Mouse (Mus musculus) stomach, postnatal 0 days (tissue): ENCODE measurements around the gene Ppp1r37. TPM values are rescaled to one million over a fixed set of nuclear protein-coding genes. Genes with fewer than 3 reads are reported as not detected.

ENCODE experiments used
- ATAC-seq: fragments of 200-750 bp; cut with Nextera tagmentation; 2 replicates; pipeline ENCODE4 v1.8.0; 2017; ENCODE audit not compliant: low FRiP score, low TSS enrichment
- DNase-seq: peaks from one replicate; pipeline ENCODE4 v3.0.0-alpha.2; 2016; ENCODE audit warnings: low spot score
- H3K27ac ChIP-seq: fragments of 300-500 bp; sonication (generic); replicated peaks from 2 replicates; pipeline ENCODE4 v1.5.1; 2014; ENCODE audit warnings: mild to moderate bottlenecking, control low read depth
- H3K27me3 ChIP-seq: fragments of 300-500 bp; sonication (generic); 2 replicates; pipeline ENCODE4 v1.6.1; 2014; ENCODE audit warnings: low read length; ENCODE audit not compliant: control insufficient read depth, insufficient read depth
- H3K36me3 ChIP-seq: fragments of 300-500 bp; sonication (generic); 2 replicates; pipeline ENCODE4 v1.6.1; 2014; ENCODE audit warnings: low read length, mixed read lengths; ENCODE audit not compliant: control insufficient read depth, insufficient read depth
- H3K4me1 ChIP-seq: fragments of 300-500 bp; sonication (generic); replicated peaks from 2 replicates; pipeline ENCODE4 v1.6.1; 2014; ENCODE audit warnings: antibody characterized with exemption; ENCODE audit not compliant: control insufficient read depth, insufficient read depth
- H3K4me2 ChIP-seq: fragments of 300-500 bp; sonication (generic); replicated peaks from 2 replicates; pipeline ENCODE4 v1.6.1; 2014; ENCODE audit warnings: low read depth, mild to moderate bottlenecking, control low read depth, moderate library complexity
- H3K4me3 ChIP-seq: fragments of 300-500 bp; sonication (generic); 2 replicates; pipeline ENCODE4 v1.5.1; 2014; ENCODE audit warnings: low read depth, low read length, control low read depth
- H3K9ac ChIP-seq: fragments of 300-500 bp; sonication (generic); 2 replicates; pipeline ENCODE4 v1.6.1; 2014; ENCODE audit warnings: mild to moderate bottlenecking, low read length, control low read depth, mixed read lengths
- H3K9me3 ChIP-seq: fragments of 300-500 bp; sonication (generic); 2 replicates; pipeline ENCODE4 v1.6.1; 2016; ENCODE audit warnings: low read length; ENCODE audit not compliant: control insufficient read depth
- CTCF ChIP-seq: IDR thresholded peaks from 2 replicates; pipeline ENCODE4 v1.5.1; 2016; ENCODE audit warnings: antibody characterized with exemption, low read depth, mild to moderate bottlenecking, moderate library complexity
- EP300 ChIP-seq: optimal IDR thresholded peaks from 2 replicates; pipeline ENCODE3; 2016; ENCODE audit warnings: antibody characterized with exemption
- WGBS: fragments of 180-500 bp; shearing (Covaris S2); extraction: QIAGEN DNeasy Blood & Tissue Kit; methylation state at CpG from one replicate; pipeline ENCODE4 v1.1.7; 2014; 5-methylcytosine and 5-hydroxymethylcytosine counted together
- polyA plus RNA-seq: library from polyadenylated mRNA; unstranded; fragments of >200 nt; fragmentation: Nextera tagmentation; extraction: Ambion mirVana; gene quantifications from 2 replicates; pipeline ENCODE4 v1.2.1, GENCODE M21; 2015

Ppp1r37 gene
- polyA plus RNA-seq, 1 experiment from 2014 or later, result 16.5 TPM

- ATAC-seq, result no peak
- 58% methylated on average over 10 of the region's 10 CpGs for WGBS
Measured at GRCm38 (mm10) chr7:19549394-19549793, 13.5 kb downstream of the Ppp1r37 start.

GRCm38 (mm10) chr7:19547344-19547969 is 15.4 kb downstream of the Ppp1r37 start:
- Histone ChIP-seq H3K27me3 (no peaks in the 10 kb centered on the region), H3K4me1 (peaks cover 3% of the 10 kb centered on the region; the same call in 1 of the 2 replicates), H3K9me3 (no peaks in the 10 kb centered on the region), H3K9ac (no peak overlapping the region), H3K36me3 (no peaks in the 10 kb centered on the region), H3K4me2 (no peak overlapping the region), H3K27ac (0 out of 2 replicates have a peak overlapping the region, but pooled peaks have one; percentile 18), H3K4me3 (no peak overlapping the region)
- DNase-seq (peak; percentile 54), ATAC-seq (peak; percentile 71)
- 53% methylated on average over 2 of the region's 2 CpGs for WGBS
- TF ChIP-seq CTCF (no peak), EP300 (no peak)

More at GRCm38 (mm10) chr7:19549394-19549793, 13.5 kb downstream of the Ppp1r37 start:
- DNase-seq, result no peak
- H3K36me3 ChIP-seq, result peaks cover 6% of the 10 kb centered on the region; the same call in 1 of the 2 replicates
- no peaks in the 10 kb centered on the region for H3K9me3 ChIP-seq
- TF ChIP-seq EP300, result no peak
- no peak for TF ChIP-seq CTCF
- peaks cover 3% of the 10 kb centered on the region; the same call in 1 of the 2 replicates for H3K4me1 ChIP-seq
- no peak overlapping the region for H3K9ac ChIP-seq
- no peak overlapping the region for H3K27ac ChIP-seq
- no peak overlapping the region for H3K4me3 ChIP-seq
- no peak overlapping the region for H3K4me2 ChIP-seq
- H3K27me3 ChIP-seq, result no peaks in the 10 kb centered on the region

- H3K9me3 ChIP-seq, result no peaks in the 10 kb centered on the region
- DNase-seq (peak; percentile 54), ATAC-seq (peak; percentile 67)
- H3K36me3 ChIP-seq, result no peaks in the 10 kb centered on the region
- H3K4me2 ChIP-seq, result no peak overlapping the region
- peaks cover 6% of the 10 kb centered on the region; the same call in 1 of the 2 replicates for H3K4me1 ChIP-seq
- no peak for TF ChIP-seq CTCF
- no peak for TF ChIP-seq EP300
- peak overlapping the region; percentile 61; the same call in 1 of the 2 replicates for H3K27ac ChIP-seq
- 17% methylated on average over 3 of the region's 3 CpGs for WGBS
- no peaks in the 10 kb centered on the region for H3K27me3 ChIP-seq
- no peak overlapping the region for H3K9ac ChIP-seq
- no peak overlapping the region for H3K4me3 ChIP-seq
Measured at GRCm38 (mm10) chr7:19546007-19546406, 16.9 kb downstream of the Ppp1r37 start.

GRCm38 (mm10) chr7:19543584-19543983 is 19.3 kb downstream of the Ppp1r37 start:
- no peak overlapping the region for H3K27ac ChIP-seq
- WGBS, result 39% methylated on average over 6 of the region's 6 CpGs

GRCm38 (mm10) chr7:19542155-19542691 is 20.7 kb downstream of the Ppp1r37 start:
- no peaks in the 10 kb centered on the region for H3K36me3 ChIP-seq
- H3K9ac ChIP-seq, result no peak overlapping the region
- no peak overlapping the region for H3K4me3 ChIP-seq
- H3K27ac ChIP-seq, result 0 out of 2 replicates have a peak overlapping the region, but pooled peaks have one; percentile 8
- no peaks in the 10 kb centered on the region for H3K9me3 ChIP-seq
- peaks cover 6% of the 10 kb centered on the region; the same call in 1 of the 2 replicates for H3K4me1 ChIP-seq
- 62% methylated on average over 8 of the region's 8 CpGs for WGBS
- no peak overlapping the region for H3K4me2 ChIP-seq
- DNase-seq, result peak; percentile 60
- TF ChIP-seq EP300 (no peak), CTCF (no peak)
- no peaks in the 10 kb centered on the region for H3K27me3 ChIP-seq
- ATAC-seq, result no peak; the same call in 1 of the 2 replicates

More at GRCm38 (mm10) chr7:19543584-19543983, 19.3 kb downstream of the Ppp1r37 start:
- TF ChIP-seq CTCF (peak; percentile 68), EP300 (no peak)
- DNase-seq (no peak), ATAC-seq (no peak)
- H3K4me2 ChIP-seq, result no peak overlapping the region
- H3K9ac ChIP-seq, result no peak overlapping the region
- no peak overlapping the region for H3K4me3 ChIP-seq
- H3K4me1 ChIP-seq, result peaks cover 6% of the 10 kb centered on the region; the same call in 1 of the 2 replicates
- no peaks in the 10 kb centered on the region for H3K9me3 ChIP-seq
- no peaks in the 10 kb centered on the region for H3K27me3 ChIP-seq
- no peaks in the 10 kb centered on the region for H3K36me3 ChIP-seq

- Histone ChIP-seq H3K4me2 (no peak overlapping the region), H3K4me1 (peaks cover 6% of the 10 kb centered on the region; the same call in 1 of the 2 replicates), H3K9me3 (no peaks in the 10 kb centered on the region), H3K36me3 (no peaks in the 10 kb centered on the region), H3K27ac (0 out of 2 replicates have a peak overlapping the region, but pooled peaks have one; percentile 8), H3K4me3 (no peak overlapping the region), H3K27me3 (no peaks in the 10 kb centered on the region), H3K9ac (no peak overlapping the region)
- WGBS, result 62% methylated on average over 7 of the region's 7 CpGs
- ATAC-seq (no peak), DNase-seq (no peak)
- TF ChIP-seq CTCF (no peak), EP300 (no peak)
Measured at GRCm38 (mm10) chr7:19541681-19542154, 21.2 kb downstream of the Ppp1r37 start.
